Mouse (Mus musculus) embryo, embryonic 11.5 days (tissue): ENCODE data around the gene Grik2.
"Not testable (repeated sequence)": the region's sequence is repeated elsewhere in the genome, so short reads cannot be mapped to it uniquely, and the experiment has no call there.

Source experiments
- DNase-seq: peaks from one replicate; pipeline ENCODE4 v3.0.0-alpha.2; 2012; ENCODE audit warnings: low read depth, low spot score

The Grik2 gene

GRCm38 (mm10) chr10:49652320-49652719 is 136.2 kb downstream of the Grik2 start:
- no peak for DNase-seq

- no peak for DNase-seq
Observed at GRCm38 (mm10) chr10:49647116-49647515, 141.4 kb downstream of the Grik2 start.

GRCm38 (mm10) chr10:49639901-49640300 is 148.7 kb downstream of the Grik2 start:
- no peak for DNase-seq

GRCm38 (mm10) chr10:49623951-49624350 is 164.6 kb downstream of the Grik2 start:
- DNase-seq: no peak

GRCm38 (mm10) chr10:49597652-49598051 is 190.9 kb downstream of the Grik2 start:
- DNase-seq: no peak

GRCm38 (mm10) chr10:49573514-49573913 is 215.1 kb downstream of the Grik2 start:
- no peak for DNase-seq

GRCm38 (mm10) chr10:49559872-49560407 is 228.6 kb downstream of the Grik2 start:
- no peak for DNase-seq

GRCm38 (mm10) chr10:49542249-49542648 is 246.3 kb downstream of the Grik2 start:
- no peak for DNase-seq

GRCm38 (mm10) chr10:49519752-49520151 is 268.8 kb downstream of the Grik2 start:
- DNase-seq: no peak

- DNase-seq: no peak
Observed at GRCm38 (mm10) chr10:49500628-49501027, 287.9 kb downstream of the Grik2 start.

GRCm38 (mm10) chr10:49497302-49497701 is 291.3 kb downstream of the Grik2 start:
- no peak for DNase-seq

- DNase-seq: no peak
Observed at GRCm38 (mm10) chr10:49481439-49481838, 307.1 kb downstream of the Grik2 start.

- no peak for DNase-seq
Observed at GRCm38 (mm10) chr10:49480085-49480749, 308.3 kb downstream of the Grik2 start.

GRCm38 (mm10) chr10:49473613-49474012 is 315.0 kb downstream of the Grik2 start:
- no peak for DNase-seq

- no peak for DNase-seq
Observed at GRCm38 (mm10) chr10:49456791-49457190, 331.8 kb downstream of the Grik2 start.

GRCm38 (mm10) chr10:49453535-49453934 is 335.0 kb downstream of the Grik2 start:
- no peak for DNase-seq

GRCm38 (mm10) chr10:49441369-49441768 is 347.2 kb downstream of the Grik2 start:
- no peak for DNase-seq

- DNase-seq: no peak
Observed at GRCm38 (mm10) chr10:49437057-49437456, 351.5 kb downstream of the Grik2 start.

GRCm38 (mm10) chr10:49436301-49436700 is 352.3 kb downstream of the Grik2 start:
- no peak for DNase-seq

GRCm38 (mm10) chr10:49432825-49433224 is 355.7 kb downstream of the Grik2 start:
- no peak for DNase-seq

- DNase-seq: not testable (repeated sequence)
Observed at GRCm38 (mm10) chr10:49417206-49417605, 371.4 kb downstream of the Grik2 start.

GRCm38 (mm10) chr10:49382996-49383395 is 405.6 kb downstream of the Grik2 start:
- DNase-seq: no peak

GRCm38 (mm10) chr10:49381852-49382251 is 406.7 kb downstream of the Grik2 start:
- DNase-seq: no peak

- no peak for DNase-seq
Observed at GRCm38 (mm10) chr10:49368601-49369000, 420.0 kb downstream of the Grik2 start.
